Mouse (Mus musculus) thymus, postnatal 36 days (tissue): ENCODE measurements around the gene Fmnl2.

Source experiments
- DNase-seq, 2 experiments: peaks; one replicate each; pipeline ENCODE4 v3.0.0; 2022; ENCODE audit warnings: mixed read lengths in 2 of 2

Gene Fmnl2

GRCm38 (mm10) chr2:53051502-53051901 is 193.8 kb downstream of the Fmnl2 start:
- peak; percentile 38 to 57 for DNase-seq

DNA sequence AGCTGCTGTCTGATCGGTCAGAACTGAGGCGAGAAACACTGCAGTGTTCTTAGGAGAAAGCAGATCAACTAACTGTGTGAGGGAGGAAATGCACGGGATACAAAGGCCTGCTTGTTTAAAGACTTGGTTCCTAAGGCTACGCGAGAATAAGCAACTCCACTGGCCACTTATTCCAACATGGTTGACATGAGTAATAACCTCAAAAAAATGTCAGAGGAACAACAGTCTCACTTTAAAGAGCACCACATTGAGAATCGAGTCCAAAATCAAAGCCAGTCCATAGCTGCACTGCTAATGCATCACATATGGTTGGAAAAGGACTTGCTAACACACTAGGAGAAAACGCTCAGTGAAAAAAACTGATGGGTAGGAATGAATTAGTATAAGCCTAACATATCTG is 196.1 kb downstream of the Fmnl2 start:
- DNase-seq, result no peak

DNA sequence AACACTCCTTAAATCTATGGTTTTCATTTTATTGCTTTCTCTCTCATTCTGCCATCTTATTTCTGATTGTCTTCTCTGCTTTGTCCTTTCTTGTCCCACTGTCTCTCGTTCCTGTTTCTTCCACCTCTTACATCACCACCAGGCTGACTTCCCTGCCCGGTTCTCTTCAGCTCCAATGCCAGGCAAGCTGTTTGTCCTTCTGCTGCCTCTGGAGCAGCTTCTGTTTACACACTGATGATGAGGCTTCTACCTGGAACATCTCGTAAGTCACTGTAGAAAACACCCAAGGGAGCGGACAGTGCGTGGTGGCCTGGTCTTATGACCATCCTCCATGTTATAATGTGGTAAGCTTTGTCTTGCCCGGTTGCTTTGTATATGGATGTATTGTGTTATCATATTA is 198.9 kb downstream of the Fmnl2 start:
- DNase-seq, result no peak

- no peak for DNase-seq
Observed at GRCm38 (mm10) chr2:53057291-53057690, 199.6 kb downstream of the Fmnl2 start.

DNA sequence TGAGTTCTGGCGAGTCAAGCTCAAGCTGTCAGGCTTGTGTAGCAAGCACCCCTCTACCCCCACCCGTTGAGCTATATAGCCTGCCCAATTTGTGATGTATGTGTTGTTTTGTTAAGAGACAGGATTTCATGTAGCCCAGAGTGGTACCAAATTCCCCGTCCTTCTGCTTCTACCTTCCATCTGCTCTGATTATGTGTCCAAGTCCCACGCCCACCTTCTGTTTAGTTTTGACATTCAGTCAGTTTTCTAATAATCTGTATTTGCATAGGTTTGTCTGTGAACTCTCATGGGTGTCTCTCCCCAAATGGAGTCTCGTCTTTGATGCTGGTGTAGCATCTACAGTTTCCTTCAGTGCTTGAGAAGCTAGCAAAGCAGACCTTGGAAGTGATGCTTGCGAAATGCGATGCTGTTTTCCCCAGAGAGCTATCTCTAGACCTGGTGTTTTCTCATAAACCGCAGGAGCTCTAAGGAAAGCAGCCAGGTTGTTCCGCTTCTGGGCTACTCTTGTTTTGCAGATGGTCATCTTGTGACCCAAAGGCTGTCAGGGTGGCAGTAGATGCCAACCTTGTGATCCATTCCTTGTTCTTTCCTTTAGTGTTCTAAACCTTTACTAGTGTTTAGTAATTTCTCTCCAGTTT is 203.8 kb downstream of the Fmnl2 start:
- no peak for DNase-seq

GRCm38 (mm10) chr2:53066973-53067372 is 209.3 kb downstream of the Fmnl2 start:
- DNase-seq, result no peak

- DNase-seq, result no peak
Observed at GRCm38 (mm10) chr2:53070607-53071006, 212.9 kb downstream of the Fmnl2 start.

GRCm38 (mm10) chr2:53079693-53080286 is 222.1 kb downstream of the Fmnl2 start:
- DNase-seq, result no peak

- no peak for DNase-seq
Observed at GRCm38 (mm10) chr2:53082045-53082444, 224.4 kb downstream of the Fmnl2 start.

GRCm38 (mm10) chr2:53082501-53082900 is 224.8 kb downstream of the Fmnl2 start:
- no peak for DNase-seq

GRCm38 (mm10) chr2:53083241-53083640 is 225.6 kb downstream of the Fmnl2 start:
- peak in 1 of 2 experiments; percentile 6 for DNase-seq

DNA sequence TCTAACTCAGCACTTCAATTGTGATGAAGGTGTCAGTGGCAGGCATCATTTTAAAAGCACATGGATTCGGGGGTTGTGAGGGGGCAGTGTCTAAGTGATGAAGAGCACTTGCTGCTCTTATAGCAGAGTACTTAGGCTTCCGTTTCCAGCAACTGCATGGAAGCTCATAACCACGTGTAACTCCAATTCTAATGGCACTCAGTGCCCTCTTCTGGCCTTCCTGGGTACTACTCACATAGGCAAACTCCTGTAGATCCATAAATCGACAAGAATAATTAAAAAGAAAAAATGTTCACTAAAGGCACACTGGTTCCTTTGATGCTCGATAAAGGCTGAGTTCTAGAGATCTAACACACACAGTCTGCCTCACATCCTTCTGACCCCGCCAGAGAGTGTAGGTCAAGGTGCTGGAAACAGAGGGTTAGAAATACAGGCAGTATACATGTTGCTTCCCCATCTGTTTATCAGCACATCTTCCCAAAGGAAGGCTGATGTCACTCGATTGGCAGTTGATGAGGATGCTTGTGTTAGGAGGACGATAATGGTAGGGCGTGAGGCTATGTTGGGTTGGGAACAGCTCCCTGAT is 228.1 kb downstream of the Fmnl2 start:
- peak; percentile 28 to 33 for DNase-seq

DNA sequence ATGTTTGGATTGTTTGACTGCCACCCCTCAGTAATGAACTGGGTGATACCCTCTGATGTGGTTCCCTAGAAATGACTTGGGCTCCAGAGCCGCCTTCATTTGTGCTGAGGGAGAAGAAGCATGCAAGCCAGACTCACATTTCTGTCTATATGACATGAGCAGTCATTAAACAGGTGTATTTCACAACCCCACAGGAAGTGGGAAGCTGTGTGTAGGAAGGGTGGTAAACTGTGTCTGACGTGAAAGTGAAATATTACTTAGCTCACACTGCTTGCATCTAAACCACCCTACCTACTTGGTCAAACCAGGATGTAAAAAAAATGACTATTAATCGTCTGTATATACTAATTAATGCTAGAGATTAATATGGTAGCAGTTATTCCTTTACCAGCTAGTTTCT is 231.1 kb downstream of the Fmnl2 start:
- DNase-seq, result no peak

DNA sequence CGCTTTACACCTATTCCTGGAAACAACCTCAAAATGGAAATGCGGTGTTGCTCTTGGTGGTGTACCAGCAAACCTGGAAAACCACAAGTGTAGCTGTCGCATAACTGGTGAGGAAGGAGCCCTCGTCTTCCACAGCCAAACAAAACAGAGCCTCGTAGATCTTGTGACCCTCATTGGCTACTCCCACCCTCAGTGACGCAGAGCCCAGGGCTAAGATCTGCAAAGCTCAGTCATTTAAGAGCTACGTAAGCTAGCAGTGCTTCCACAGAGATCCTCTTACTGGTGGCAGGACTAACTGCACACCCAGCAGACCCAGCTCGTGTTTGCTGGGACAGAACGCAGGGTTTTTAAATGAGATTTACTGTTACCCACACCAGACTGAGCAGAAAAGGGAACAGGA is 237.4 kb downstream of the Fmnl2 start:
- DNase-seq, result peak; percentile 4 to 8

DNA sequence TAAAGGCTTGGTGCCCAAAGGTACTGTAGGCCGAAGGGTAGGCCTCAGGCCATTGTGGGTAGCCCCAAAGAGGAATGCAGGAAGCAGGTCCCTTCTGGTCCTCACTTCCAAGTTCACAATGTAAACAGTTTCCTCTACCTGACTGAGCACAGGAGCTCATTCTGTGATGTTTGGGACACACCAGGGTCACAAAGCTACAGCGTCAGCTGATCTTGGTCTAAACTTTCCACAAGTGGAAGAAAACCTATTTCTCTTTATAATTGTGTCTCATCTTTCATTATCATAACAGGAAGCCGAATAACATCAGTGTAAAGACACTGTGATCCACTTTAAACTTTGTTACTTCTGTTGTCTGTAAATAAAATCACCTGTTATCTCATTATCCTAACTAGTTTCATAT is 237.8 kb downstream of the Fmnl2 start:
- DNase-seq, result no peak

GRCm38 (mm10) chr2:53100093-53100492 is 242.4 kb downstream of the Fmnl2 start:
- DNase-seq, result no peak

- no peak for DNase-seq
Observed at GRCm38 (mm10) chr2:53101885-53102740, 244.5 kb downstream of the Fmnl2 start.

DNA sequence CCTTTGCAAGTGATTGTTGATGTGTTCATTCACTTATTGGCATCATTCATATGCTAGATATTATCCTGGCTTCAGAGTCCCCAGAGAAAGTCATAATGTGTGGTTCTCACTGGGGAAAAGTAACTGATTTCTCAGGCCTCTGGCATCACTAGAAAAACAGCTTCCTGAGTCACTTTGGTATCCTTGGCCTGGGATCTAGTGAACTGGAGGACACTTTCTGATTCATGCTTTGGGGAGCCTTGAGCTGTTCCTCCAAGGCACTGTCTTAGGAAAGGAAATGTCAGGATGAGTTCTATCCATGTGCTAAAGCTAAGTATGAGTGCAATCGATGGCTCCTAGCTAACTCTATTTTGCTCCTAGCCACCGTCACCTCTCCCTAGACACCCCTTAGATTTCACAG is 245.2 kb downstream of the Fmnl2 start:
- no peak for DNase-seq

GRCm38 (mm10) chr2:53105408-53105807 is 247.7 kb downstream of the Fmnl2 start:
- no peak for DNase-seq

GRCm38 (mm10) chr2:53106056-53106455 is 248.4 kb downstream of the Fmnl2 start:
- DNase-seq, result no peak

DNA sequence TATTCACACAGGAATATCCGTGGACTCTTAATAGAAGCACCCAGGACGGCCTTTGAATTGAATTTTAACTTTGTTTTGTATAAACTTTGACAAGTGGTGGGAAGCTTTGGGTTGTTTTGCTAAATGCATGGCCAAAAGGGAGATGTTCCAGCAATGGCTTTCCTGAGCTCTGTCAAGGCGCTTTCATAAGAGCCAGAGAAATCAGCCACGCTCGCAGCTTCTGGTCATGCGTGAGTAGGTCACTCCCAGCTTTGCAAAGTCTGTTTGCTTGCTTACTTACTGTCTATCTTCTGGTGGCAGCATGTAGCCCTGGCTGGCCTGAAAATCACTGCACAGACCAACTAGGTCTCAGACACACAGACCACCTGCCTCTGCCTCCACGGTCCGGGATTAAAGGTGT is 248.8 kb downstream of the Fmnl2 start:
- DNase-seq, result no peak

GRCm38 (mm10) chr2:53108547-53108946 is 250.9 kb downstream of the Fmnl2 start:
- no peak for DNase-seq

- peak; percentile 17 to 22 for DNase-seq
Observed at GRCm38 (mm10) chr2:53121797-53122196, 264.1 kb downstream of the Fmnl2 start.

- DNase-seq, result no peak
Observed at GRCm38 (mm10) chr2:53125998-53126397, 268.3 kb downstream of the Fmnl2 start.
